Mouse (Mus musculus): ENCODE results near the gene Ganab.

The Ganab gene

DNA sequence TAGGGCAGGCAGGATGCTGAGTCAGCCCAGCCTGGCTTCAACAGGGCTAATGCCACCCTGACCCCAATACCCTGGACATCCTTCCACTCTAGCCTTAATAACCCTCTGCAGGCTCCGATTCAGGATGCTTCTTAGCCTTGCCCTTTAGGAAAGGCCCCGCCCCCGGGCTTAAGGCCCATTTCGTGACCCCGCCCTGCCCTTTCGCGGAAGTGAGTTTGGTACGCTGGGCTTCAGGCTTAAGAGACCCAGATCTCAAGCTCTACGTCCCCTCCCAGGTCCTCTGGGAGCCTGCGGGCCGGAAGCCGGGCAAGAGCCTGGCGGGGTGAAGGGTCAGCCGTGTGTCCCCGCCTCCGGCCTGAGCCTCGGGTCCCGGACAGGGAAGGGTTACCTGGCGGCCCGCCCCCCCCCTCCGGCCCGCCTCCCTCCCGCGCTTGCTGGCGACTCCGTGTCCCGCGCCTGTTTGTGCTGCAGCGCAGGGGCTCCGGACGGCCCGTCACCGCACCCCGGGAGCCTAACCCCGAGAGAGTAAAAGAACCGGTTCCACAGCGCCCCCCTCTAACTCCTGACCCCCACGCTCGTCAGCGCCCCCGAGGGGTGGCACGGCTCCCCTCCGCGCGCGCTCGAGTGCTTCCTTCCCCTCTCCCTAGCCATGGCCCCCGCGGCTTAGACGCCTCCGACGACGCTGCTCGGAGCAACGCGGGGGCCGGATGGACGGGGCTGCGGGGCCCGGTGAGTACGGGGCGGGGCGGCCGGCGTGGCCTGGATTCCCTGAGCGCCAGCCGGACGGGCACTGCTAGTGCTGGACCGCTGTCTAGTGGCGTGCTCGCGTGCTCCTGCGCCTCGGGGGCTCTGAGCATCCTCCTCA lies 31.6 kb downstream of the Ganab start, which contains the start of the genes Rom1 and Eml3:
TSS of gene Rom1 (minus strand) at position 133 of the 865 bp plus-strand sequence.
TSS of gene Eml3 (plus strand) at position 329 of the 865 bp plus-strand sequence.
- DNase-seq (ENCODE audit: low spot score in 2 of 2), result peak in 1 of 2 experiments; percentile 61

DNA sequence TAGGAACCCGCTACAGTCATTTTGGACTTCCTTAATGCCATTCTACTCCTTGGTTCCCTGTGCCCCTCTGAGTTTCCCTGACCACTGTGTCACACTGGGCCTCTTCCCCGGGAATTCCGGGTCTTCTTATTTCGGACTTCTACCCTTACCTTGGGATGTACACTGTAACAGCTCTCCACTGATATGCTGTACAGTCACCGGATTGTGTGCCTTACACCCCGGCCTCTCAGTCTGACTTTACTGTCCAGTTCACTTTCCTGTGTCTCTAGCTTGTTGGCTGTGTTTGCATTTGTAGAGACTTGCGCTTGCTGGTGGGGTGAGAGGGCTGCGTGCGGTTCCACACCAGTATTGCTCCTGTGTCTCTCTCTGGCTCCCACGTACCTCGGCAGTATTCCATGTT lies 32.2 kb downstream of the Ganab start:
- DNase-seq (ENCODE audit: low spot score in 2 of 2), result no peak

GRCm38 (mm10) chr19:8930771-8931170 lies 32.9 kb downstream of the Ganab start:
- no peak for DNase-seq (ENCODE audit: low spot score in 2 of 2)

DNA sequence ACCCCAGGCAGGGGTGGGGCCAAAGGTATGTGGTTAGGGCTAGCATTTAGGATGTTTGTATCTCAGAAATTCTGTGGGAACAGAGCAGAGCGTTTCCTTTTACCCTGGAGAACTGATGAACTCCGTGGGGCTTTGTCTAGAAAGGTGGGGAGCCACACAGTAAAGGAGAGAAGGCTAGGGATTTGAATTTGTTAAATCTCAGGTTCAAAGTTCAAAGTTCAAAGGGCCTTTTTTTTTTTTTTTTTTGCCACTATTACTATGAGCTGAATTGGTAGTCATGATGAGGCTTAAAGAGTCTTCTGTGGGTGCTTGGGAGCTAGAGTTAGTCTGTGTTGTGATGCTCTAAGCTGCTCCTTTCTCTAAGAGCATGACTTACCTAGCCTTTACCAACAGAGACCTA lies 38.9 kb downstream of the Ganab start:
- DNase-seq (ENCODE audit: low spot score in 2 of 2), result no peak

GRCm38 (mm10) chr19:8940526-8941133 lies 42.8 kb downstream of the Ganab start:
- no peak for DNase-seq (ENCODE audit: low spot score in 2 of 2)

GRCm38 (mm10) chr19:8941136-8941514 lies 43.3 kb downstream of the Ganab start:
- DNase-seq (ENCODE audit: low spot score in 2 of 2), result no peak

DNA sequence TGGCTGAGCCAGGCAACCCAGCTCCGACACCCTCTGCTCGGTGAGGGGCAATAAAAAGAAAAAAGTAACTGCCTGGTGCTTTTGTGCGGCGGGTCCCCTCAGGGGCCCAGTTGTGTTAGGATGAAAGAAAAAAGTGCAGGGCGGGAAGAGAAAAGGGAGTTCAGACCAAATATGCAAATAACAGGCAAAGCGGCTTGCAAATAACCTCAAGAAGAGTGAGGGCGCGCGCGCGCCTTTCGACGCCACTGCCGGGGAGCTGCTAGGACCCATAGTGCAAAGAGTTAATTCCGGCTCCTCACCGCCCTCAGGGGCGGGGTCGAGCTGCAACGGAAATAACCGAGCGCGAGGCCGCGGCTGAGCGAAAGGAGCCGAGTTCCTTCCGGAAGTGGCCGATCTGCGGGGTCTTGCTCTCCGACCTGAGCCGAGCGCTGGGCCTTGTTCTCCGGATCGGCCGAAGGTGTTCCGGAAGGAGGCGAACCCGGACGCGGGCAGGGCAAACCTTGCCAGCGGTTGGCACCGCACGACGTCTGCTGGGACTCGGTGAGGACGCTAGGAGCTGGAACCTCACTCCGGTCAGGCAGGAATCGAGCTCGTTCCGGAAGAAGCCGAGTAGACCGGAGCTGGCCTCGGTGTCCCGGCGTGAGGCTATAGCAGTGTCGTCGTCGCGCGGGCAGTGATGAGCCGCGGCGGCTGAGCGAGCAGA lies 43.8 kb downstream of the Ganab start, which contains the start of gene Mta2:
TSS of gene Mta2 (plus strand) at position 361 of the 703 bp plus-strand sequence.
- peak; percentile 91 to 96 for DNase-seq (ENCODE audit: low spot score in 2 of 2)

DNA sequence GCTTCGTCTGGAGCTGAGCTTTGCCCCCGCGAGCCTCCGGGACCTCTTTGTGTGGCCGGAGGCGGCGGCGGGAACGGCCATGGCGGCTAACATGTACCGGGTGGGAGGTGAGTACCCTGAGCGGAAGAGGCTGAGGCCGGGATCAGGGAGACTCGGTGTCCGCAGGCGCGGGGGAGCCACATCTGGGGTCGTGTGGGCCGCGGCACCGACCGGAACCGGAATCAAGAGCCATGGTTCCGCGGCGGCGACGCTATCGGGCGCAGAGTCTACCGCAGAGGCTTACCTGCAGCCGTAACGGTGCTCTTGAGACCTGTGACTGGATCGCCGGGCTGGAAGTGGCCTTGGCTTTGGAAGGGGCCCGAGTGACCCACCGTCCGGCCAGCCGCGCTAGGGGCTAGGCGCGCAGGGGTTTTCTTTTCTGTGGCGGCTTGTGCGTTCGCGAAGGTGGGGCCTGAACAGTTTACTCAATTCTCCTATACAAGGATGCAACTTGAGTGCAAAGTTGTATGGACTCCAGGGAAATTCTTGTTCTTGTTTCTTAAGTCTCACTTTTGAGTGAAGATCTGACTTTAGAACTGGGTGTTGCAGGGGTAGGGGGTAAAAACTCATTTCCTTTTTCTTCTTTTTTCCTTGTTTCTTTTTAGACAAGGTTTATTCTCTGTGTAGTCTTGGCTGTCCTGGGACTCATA lies 44.5 kb downstream of the Ganab start:
- DNase-seq (ENCODE audit: low spot score in 2 of 2), result peak in 1 of 2 experiments; percentile 54

DNA sequence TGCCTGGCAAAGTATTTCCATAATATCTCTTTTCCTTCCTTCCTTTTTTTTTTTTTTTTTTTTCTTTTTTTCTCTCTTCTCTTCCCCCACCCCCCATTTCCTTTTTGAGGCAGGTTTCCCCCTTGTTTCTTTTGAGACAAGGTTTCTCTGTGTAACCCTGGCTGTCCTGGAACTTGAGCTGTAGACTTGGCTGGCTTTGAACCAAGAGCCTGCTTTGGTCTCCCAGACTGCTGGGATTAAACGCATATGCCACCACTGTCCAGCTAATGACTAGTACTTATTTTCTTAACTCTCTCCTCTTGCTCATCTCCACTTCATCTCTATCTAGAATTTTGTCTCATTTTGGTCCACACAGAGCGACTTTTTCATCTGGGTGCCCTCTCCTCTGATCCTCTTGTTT lies 45.2 kb downstream of the Ganab start:
- DNase-seq (ENCODE audit: low spot score in 2 of 2), result no peak

DNA sequence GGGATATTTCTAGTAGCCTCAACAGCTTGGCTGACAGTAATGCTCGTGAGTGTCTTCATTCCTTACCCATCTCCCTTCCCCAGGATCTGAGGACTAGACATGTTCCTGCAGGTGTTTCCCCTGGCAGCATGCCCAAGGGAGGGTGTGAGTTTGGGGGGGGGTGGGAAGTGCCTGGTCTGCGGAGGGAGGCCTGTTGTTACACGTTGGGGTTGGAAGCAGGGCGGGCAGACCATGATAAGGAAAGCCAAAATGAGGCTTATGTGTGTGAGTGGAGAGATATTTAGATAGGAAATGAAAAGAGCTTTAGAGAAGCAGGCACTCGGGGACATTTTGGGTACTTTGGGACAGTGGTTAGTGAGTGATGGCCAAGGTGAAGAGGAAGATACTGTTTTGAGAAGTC lies 46.2 kb downstream of the Ganab start:
- no peak for DNase-seq (ENCODE audit: low spot score in 2 of 2)

- DNase-seq (ENCODE audit: low spot score in 2 of 2), result no peak
Measured at GRCm38 (mm10) chr19:8944750-8945149, 46.9 kb downstream of the Ganab start.

DNA sequence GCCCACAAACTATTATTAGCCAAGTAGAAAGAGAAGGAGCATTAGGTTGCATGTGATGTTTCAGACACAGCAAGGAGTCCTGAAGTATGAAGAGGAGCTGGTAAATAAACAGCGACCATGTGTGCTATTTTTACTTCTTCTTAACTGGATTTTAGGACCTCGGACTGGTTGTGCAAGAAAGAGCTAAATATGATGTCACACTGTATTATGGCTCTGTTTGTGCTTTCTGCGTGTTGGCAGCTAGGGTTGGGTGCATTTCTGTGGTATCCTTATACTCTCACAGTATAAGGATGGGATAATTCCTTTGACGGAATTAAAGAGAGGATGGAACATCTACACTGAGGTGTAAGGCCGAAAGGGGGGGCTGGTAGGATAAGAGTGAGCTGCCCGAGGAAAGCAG lies 47.4 kb downstream of the Ganab start:
- DNase-seq (ENCODE audit: low spot score in 2 of 2), result no peak

GRCm38 (mm10) chr19:8946929-8947328 lies 49.1 kb downstream of the Ganab start:
- DNase-seq (ENCODE audit: low spot score in 2 of 2), result no peak

DNA sequence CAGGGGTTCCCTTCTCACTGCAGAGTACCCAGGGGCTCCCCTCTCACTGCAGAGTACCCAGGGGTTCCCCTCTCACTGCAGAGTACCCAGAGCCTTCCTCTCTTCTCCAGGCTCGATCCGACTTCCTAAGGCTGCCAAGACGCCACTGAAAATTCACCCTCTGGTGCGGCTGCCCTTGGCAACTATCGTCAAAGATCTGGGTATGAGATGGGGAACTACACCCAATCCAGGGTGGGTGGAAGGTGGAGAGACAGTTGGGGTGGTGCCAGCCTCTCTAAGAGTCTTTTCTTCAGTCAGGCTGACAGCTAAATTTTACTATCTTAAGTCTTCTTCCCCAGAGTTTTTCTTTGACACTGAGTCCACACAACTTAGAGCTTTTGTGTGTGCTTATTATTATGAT lies 52.3 kb downstream of the Ganab start:
- no peak for DNase-seq (ENCODE audit: low spot score in 2 of 2)

GRCm38 (mm10) chr19:8952241-8952640 lies 54.4 kb downstream of the Ganab start:
- peak in 1 of 2 experiments; percentile 9 for DNase-seq (ENCODE audit: low spot score in 2 of 2)

GRCm38 (mm10) chr19:8953135-8954039 lies 55.5 kb downstream of the Ganab start, which contains the start of gene Tut1:
TSS of gene Tut1 (plus strand) at chr19:8953847.
- peak; percentile 91 to 97 for DNase-seq (ENCODE audit: low spot score in 2 of 2)

- DNase-seq (ENCODE audit: low spot score in 2 of 2), result no peak
Measured at GRCm38 (mm10) chr19:8954171-8954570, 56.3 kb downstream of the Ganab start.

- no peak for DNase-seq (ENCODE audit: low spot score in 2 of 2)
Measured at GRCm38 (mm10) chr19:8962256-8962655, 64.4 kb downstream of the Ganab start.

DNA sequence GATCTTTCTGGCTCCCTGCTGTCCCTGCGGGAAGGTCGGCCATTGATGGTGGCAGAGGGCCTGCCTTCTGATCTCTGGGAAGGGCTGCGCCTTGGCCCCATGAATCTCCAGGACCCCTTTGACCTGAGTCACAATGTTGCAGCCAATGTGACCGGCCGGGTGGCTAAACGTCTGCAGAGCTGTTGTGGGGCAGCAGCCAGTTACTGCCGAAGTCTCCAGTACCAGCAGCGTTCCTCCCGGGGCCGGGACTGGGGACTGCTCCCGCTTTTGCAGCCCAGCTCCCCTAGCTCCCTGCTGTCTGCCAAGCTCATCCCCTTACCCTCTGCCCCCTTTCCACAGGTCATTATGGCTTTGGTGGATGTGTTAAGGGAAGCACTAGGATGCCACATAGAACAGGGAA lies 67.2 kb downstream of the Ganab start:
- no peak for DNase-seq (ENCODE audit: low spot score in 2 of 2)

- no peak for DNase-seq (ENCODE audit: low spot score in 2 of 2)
Measured at GRCm38 (mm10) chr19:8965771-8966170, 67.9 kb downstream of the Ganab start.

DNA sequence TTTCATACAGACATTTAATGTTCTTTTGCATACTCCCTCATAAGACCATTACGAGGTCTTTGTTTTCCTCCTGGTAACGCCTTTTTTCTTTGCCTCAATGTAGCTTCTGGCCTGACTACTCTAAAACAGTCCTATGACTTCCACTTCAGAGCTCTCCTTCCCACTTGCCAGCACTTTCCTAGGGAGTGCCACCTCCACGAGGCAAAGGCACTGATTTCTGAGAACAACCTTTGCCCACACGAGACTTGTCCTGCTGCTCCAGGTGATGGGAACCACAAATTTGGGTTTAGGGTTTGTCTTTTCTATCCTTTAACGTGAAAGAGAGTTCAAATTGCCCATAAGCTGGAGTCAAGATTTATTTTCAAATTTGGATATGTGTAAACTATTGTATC lies 68.3 kb downstream of the Ganab start:
- DNase-seq (ENCODE audit: low spot score in 2 of 2), result no peak

Measured in frontal cortex, postnatal 36 days (tissue).